Mouse (Mus musculus) limb, embryonic 11.5 days (tissue): ENCODE measurements at regions not wholly inside any gene's neighbourhood (a gene's known extent, or its start where the extent isn't known, plus 50 kb on each side); places are given as distances from the start of the nearest gene placed in this dataset.

ENCODE experiments used
- ATAC-seq: fragments of 200-750 bp; cut with Nextera tagmentation; 2 replicates; pipeline ENCODE4 v1.8.0; 2017; ENCODE audit warnings: low read depth; ENCODE audit not compliant: insufficient number of reproducible peaks, low FRiP score, low TSS enrichment
- DNase-seq: peaks from one replicate; pipeline ENCODE4 v3.0.0-alpha.2; 2015; ENCODE audit warnings: low spot score
- H3K27ac ChIP-seq: fragments of 300-500 bp; sonication (generic); replicated peaks from 2 replicates; pipeline ENCODE4 v1.5.1; 2014; ENCODE audit warnings: low read depth, mild to moderate bottlenecking, low read length
- H3K27me3 ChIP-seq: fragments of 300-500 bp; sonication (generic); 2 replicates; pipeline ENCODE4 v1.6.1; 2014; ENCODE audit warnings: mild to moderate bottlenecking, low read length, mixed read lengths; ENCODE audit not compliant: control insufficient read depth, insufficient read depth
- H3K36me3 ChIP-seq: fragments of 300-500 bp; sonication (generic); 2 replicates; pipeline ENCODE4 v1.6.1; 2014; ENCODE audit warnings: mild to moderate bottlenecking, low read length, moderate library complexity, mixed read lengths; ENCODE audit not compliant: control insufficient read depth, insufficient read depth
- H3K4me1 ChIP-seq: fragments of 300-500 bp; sonication (generic); 2 replicates; pipeline ENCODE4 v1.6.1; 2014; ENCODE audit warnings: low read length, mixed read lengths; ENCODE audit not compliant: control insufficient read depth, insufficient read depth
- H3K4me2 ChIP-seq: fragments of 300-500 bp; sonication (generic); 2 replicates; pipeline ENCODE4 v1.6.1; 2014; ENCODE audit warnings: low read depth, mild to moderate bottlenecking, moderate library complexity; ENCODE audit not compliant: severe bottlenecking
- H3K4me3 ChIP-seq: fragments of 300-500 bp; sonication (generic); 2 replicates; pipeline ENCODE4 v1.5.1; 2014; ENCODE audit warnings: low read depth, low read length
- H3K9ac ChIP-seq: fragments of 300-500 bp; sonication (generic); 2 replicates; pipeline ENCODE4 v1.6.1; 2014; ENCODE audit warnings: mild to moderate bottlenecking, low read length
- H3K9me3 ChIP-seq: fragments of 300-500 bp; sonication (generic); 2 replicates; pipeline ENCODE4 v1.6.1; 2016; ENCODE audit warnings: low read length; ENCODE audit not compliant: control insufficient read depth
- WGBS: fragments of 180-500 bp; shearing (Covaris S2); extraction: QIAGEN DNeasy Blood & Tissue Kit; methylation state at CpG from one replicate; pipeline ENCODE4 v1.1.7; 2014; 5-methylcytosine and 5-hydroxymethylcytosine counted together

GRCm38 (mm10) chr8:39833251-39833650 is 841.6 kb upstream of the Adam24 start:
- no peaks in the 10 kb centered on the region for H3K4me1 ChIP-seq
- no peaks in the 10 kb centered on the region for H3K36me3 ChIP-seq
- DNase-seq (no peak), ATAC-seq (no peak)
- no peak overlapping the region for H3K27ac ChIP-seq
- H3K9me3 ChIP-seq, result no peaks in the 10 kb centered on the region
- no peak overlapping the region for H3K9ac ChIP-seq
- H3K4me2 ChIP-seq, result no peak overlapping the region
- 79% methylated on average over 1 of the region's 1 CpGs for WGBS
- H3K27me3 ChIP-seq, result no peaks in the 10 kb centered on the region
- H3K4me3 ChIP-seq, result no peak overlapping the region

- Histone ChIP-seq H3K9ac (no peak overlapping the region), H3K4me3 (no peak overlapping the region), H3K4me2 (no peak overlapping the region), H3K27ac (no peak overlapping the region), H3K36me3 (no peaks in the 10 kb centered on the region), H3K27me3 (no peaks in the 10 kb centered on the region), H3K4me1 (no peaks in the 10 kb centered on the region), H3K9me3 (no peaks in the 10 kb centered on the region)
- ATAC-seq (no peak), DNase-seq (no peak)
- 81% methylated on average over 2 of the region's 2 CpGs for WGBS
Observed at GRCm38 (mm10) chr8:39846854-39847253, 828.0 kb upstream of the Adam24 start.

GRCm38 (mm10) chr8:39862544-39862943 is 812.3 kb upstream of the Adam24 start:
- H3K27me3 ChIP-seq, result no peaks in the 10 kb centered on the region
- H3K4me2 ChIP-seq, result no peak overlapping the region
- no peaks in the 10 kb centered on the region for H3K9me3 ChIP-seq
- H3K27ac ChIP-seq, result no peak overlapping the region
- ATAC-seq (no peak), DNase-seq (no peak)
- H3K4me3 ChIP-seq, result no peak overlapping the region
- H3K4me1 ChIP-seq, result no peaks in the 10 kb centered on the region
- H3K36me3 ChIP-seq, result no peaks in the 10 kb centered on the region
- 96% methylated on average over 2 of the region's 2 CpGs for WGBS
- no peak overlapping the region for H3K9ac ChIP-seq

- DNase-seq, result no peak
Observed at GRCm38 (mm10) chr8:39902251-39902650, 772.6 kb upstream of the Adam24 start.

GRCm38 (mm10) chr8:39912926-39913325 is 762.0 kb upstream of the Adam24 start:
- no peaks in the 10 kb centered on the region for H3K27me3 ChIP-seq
- WGBS, result 77% methylated on average over 2 of the region's 2 CpGs
- no peaks in the 10 kb centered on the region for H3K4me1 ChIP-seq

More at GRCm38 (mm10) chr8:39902251-39902650, 772.6 kb upstream of the Adam24 start:
- Histone ChIP-seq H3K9ac (no peak overlapping the region), H3K4me1 (no peaks in the 10 kb centered on the region), H3K4me3 (no peak overlapping the region), H3K9me3 (no peaks in the 10 kb centered on the region), H3K4me2 (no peak overlapping the region), H3K27me3 (no peaks in the 10 kb centered on the region), H3K36me3 (no peaks in the 10 kb centered on the region), H3K27ac (no peak overlapping the region)
- WGBS, result 82% methylated on average over 1 of the region's 1 CpGs
- no peak for ATAC-seq

GRCm38 (mm10) chr8:39921336-39921735 is 753.5 kb upstream of the Adam24 start:
- Histone ChIP-seq H3K27ac (no peak overlapping the region), H3K36me3 (no peaks in the 10 kb centered on the region), H3K4me3 (no peak overlapping the region), H3K4me2 (no peak overlapping the region), H3K9ac (no peak overlapping the region), H3K9me3 (no peaks in the 10 kb centered on the region), H3K27me3 (no peaks in the 10 kb centered on the region), H3K4me1 (no peaks in the 10 kb centered on the region)
- DNase-seq (no peak), ATAC-seq (no peak)
- WGBS, result 83% methylated on average over 2 of the region's 2 CpGs

More at GRCm38 (mm10) chr8:39912926-39913325, 762.0 kb upstream of the Adam24 start:
- Histone ChIP-seq H3K4me3 (no peak overlapping the region), H3K27ac (no peak overlapping the region), H3K36me3 (no peaks in the 10 kb centered on the region), H3K4me2 (no peak overlapping the region), H3K9ac (no peak overlapping the region), H3K9me3 (no peaks in the 10 kb centered on the region)
- ATAC-seq (no peak), DNase-seq (no peak)

- Histone ChIP-seq H3K27me3 (no peaks in the 10 kb centered on the region), H3K27ac (no peak overlapping the region), H3K4me2 (no peak overlapping the region), H3K4me1 (no peaks in the 10 kb centered on the region), H3K4me3 (no peak overlapping the region), H3K36me3 (no peaks in the 10 kb centered on the region), H3K9me3 (no peaks in the 10 kb centered on the region), H3K9ac (no peak overlapping the region)
- ATAC-seq (no peak), DNase-seq (no peak)
- 66% methylated on average over 2 of the region's 2 CpGs for WGBS
Observed at GRCm38 (mm10) chr8:39923741-39924140, 751.1 kb upstream of the Adam24 start.

- H3K27ac ChIP-seq, result no peak overlapping the region
- no peak for ATAC-seq
- H3K36me3 ChIP-seq, result no peaks in the 10 kb centered on the region
- H3K9me3 ChIP-seq, result no peaks in the 10 kb centered on the region
- H3K27me3 ChIP-seq, result no peaks in the 10 kb centered on the region
- 61% methylated on average over 6 of the region's 6 CpGs for WGBS
- H3K9ac ChIP-seq, result no peak overlapping the region
- H3K4me3 ChIP-seq, result no peak overlapping the region
- no peak for DNase-seq
- H3K4me1 ChIP-seq, result no peaks in the 10 kb centered on the region
- H3K4me2 ChIP-seq, result no peak overlapping the region
Observed at GRCm38 (mm10) chr8:39950178-39950896, 724.5 kb upstream of the Adam24 start.

GRCm38 (mm10) chr8:39954497-39954896 is 720.4 kb upstream of the Adam24 start:
- H3K27ac ChIP-seq, result no peak overlapping the region
- 64% methylated on average over 5 of the region's 5 CpGs for WGBS
- peak; percentile 76 for ATAC-seq
- H3K4me3 ChIP-seq, result no peak overlapping the region
- H3K9ac ChIP-seq, result no peak overlapping the region
- no peaks in the 10 kb centered on the region for H3K36me3 ChIP-seq
- no peaks in the 10 kb centered on the region for H3K4me1 ChIP-seq
- DNase-seq, result no peak
- H3K9me3 ChIP-seq, result no peaks in the 10 kb centered on the region
- no peaks in the 10 kb centered on the region for H3K27me3 ChIP-seq
- H3K4me2 ChIP-seq, result no peak overlapping the region
